Comparison of ENCODE assay signal across 14 mouse cellular contexts in genomic region chr10:94622281-94622680, GRCm38 (mm10).
A peak's percentile ranks its signal among the peaks of the same experiment; 100 is the strongest.
DNase-seq lines count a peak whose midpoint lies in the region; ATAC-seq lines count a peak whose summit lies in the region.
"Had no signal": no experiment of that assay in that cellular context is flagged by ENCODE, and none has a peak within 500 bp of the region (broad histone marks: within the 10 kb centered on the region; RNA-seq: fewer than 3 reads in every experiment).

No protein-coding gene starts in this region.

- WGBS in heart, embryonic 10.5 days: 45% methylated on average over 5 of the region's 5 CpGs
- WGBS in heart, embryonic 11.5 days (ENCODE audit: insufficient replicate concordance): 45% methylated on average over 5 of the region's 5 CpGs
- WGBS in forebrain, embryonic 14.5 days: 24% methylated on average over 5 of the region's 5 CpGs
- 7% methylated on average over 5 of the region's 5 CpGs for WGBS in hindbrain, embryonic 15.5 days
- 9% methylated on average over 5 of the region's 5 CpGs for WGBS in midbrain, embryonic 16.5 days

- no peaks in the 10 kb centered on the region for H3K9me3 ChIP-seq in heart, embryonic 10.5 days
- no peaks in the 10 kb centered on the region for H3K9me3 ChIP-seq in heart, embryonic 11.5 days (replicated peaks; ENCODE audit: control insufficient read depth, low read length)
- no peaks in the 10 kb centered on the region for H3K9me3 ChIP-seq in forebrain, embryonic 14.5 days (replicated peaks; ENCODE audit: control insufficient read depth, low read length)
- H3K9me3 ChIP-seq in hindbrain, embryonic 15.5 days: no peaks in the 10 kb centered on the region
- H3K9me3 ChIP-seq in midbrain, embryonic 16.5 days (replicated peaks; ENCODE audit: control insufficient read depth, low read length, poor library complexity, severe bottlenecking): no peaks in the 10 kb centered on the region
- H3K9me3 ChIP-seq: liver, embryonic 15.5 days had no signal

- H3K4me3 ChIP-seq in heart, embryonic 10.5 days: no peak overlapping the region
- no peak overlapping the region for H3K4me3 ChIP-seq in heart, embryonic 11.5 days (ENCODE audit: low read depth, low read length)
- no peak overlapping the region for H3K4me3 ChIP-seq in forebrain, embryonic 14.5 days (ENCODE audit: low read depth, low read length)
- no peak overlapping the region for H3K4me3 ChIP-seq in hindbrain, embryonic 15.5 days
- H3K4me3 ChIP-seq in midbrain, embryonic 16.5 days (ENCODE audit: low read depth, low read length): no peak overlapping the region
- H3K4me3 ChIP-seq: liver, embryonic 15.5 days had no signal

- no peak overlapping the region for H3K4me2 ChIP-seq in heart, embryonic 11.5 days
- H3K4me2 ChIP-seq in forebrain, embryonic 14.5 days (ENCODE audit: low read length): peak overlapping the region; percentile 39
- peak overlapping the region; percentile 34 for H3K4me2 ChIP-seq in hindbrain, embryonic 15.5 days
- H3K4me2 ChIP-seq in midbrain, embryonic 16.5 days (ENCODE audit: low read length): peak overlapping the region; percentile 46
- H3K4me2 ChIP-seq: liver, embryonic 15.5 days had no signal

- peaks cover 15% of the 10 kb centered on the region for H3K4me1 ChIP-seq in heart, embryonic 10.5 days
- no peaks in the 10 kb centered on the region for H3K4me1 ChIP-seq in heart, embryonic 11.5 days (ENCODE audit: control insufficient read depth, insufficient read depth, low read length)
- peaks cover 23% of the 10 kb centered on the region for H3K4me1 ChIP-seq in forebrain, embryonic 14.5 days (ENCODE audit: control insufficient read depth, insufficient read depth, low read length)
- H3K4me1 ChIP-seq in hindbrain, embryonic 15.5 days (replicated peaks): peaks cover 46% of the 10 kb centered on the region
- H3K4me1 ChIP-seq in midbrain, embryonic 16.5 days (ENCODE audit: control insufficient read depth, insufficient read depth, low read length): peaks cover 38% of the 10 kb centered on the region
- H3K4me1 ChIP-seq: liver, embryonic 15.5 days had no signal

- no peak overlapping the region for H3K27ac ChIP-seq in heart, embryonic 10.5 days
- H3K27ac ChIP-seq in heart, embryonic 11.5 days (ENCODE audit: low read depth, low read length): no peak overlapping the region
- H3K27ac ChIP-seq in forebrain, embryonic 14.5 days (ENCODE audit: low read depth, low read length): peak overlapping the region; percentile 80; the same call in 1 of the 2 replicates
- peak overlapping the region; percentile 49 for H3K27ac ChIP-seq in hindbrain, embryonic 15.5 days (replicated peaks)
- peak overlapping the region; percentile 82 for H3K27ac ChIP-seq in midbrain, embryonic 16.5 days (ENCODE audit: low read length)
- H3K27ac ChIP-seq: liver, embryonic 15.5 days had no signal

- H3K36me3 ChIP-seq in heart, embryonic 10.5 days: no peaks in the 10 kb centered on the region
- no peaks in the 10 kb centered on the region for H3K36me3 ChIP-seq in heart, embryonic 11.5 days (ENCODE audit: control insufficient read depth, insufficient read depth, low read length)
- no peaks in the 10 kb centered on the region for H3K36me3 ChIP-seq in forebrain, embryonic 14.5 days (ENCODE audit: control insufficient read depth, insufficient read depth, low read length)
- no peaks in the 10 kb centered on the region for H3K36me3 ChIP-seq in hindbrain, embryonic 15.5 days
- no peaks in the 10 kb centered on the region for H3K36me3 ChIP-seq in midbrain, embryonic 16.5 days (ENCODE audit: control insufficient read depth, insufficient read depth, low read length)
- H3K36me3 ChIP-seq: liver, embryonic 15.5 days had no signal

- H3K9ac ChIP-seq in heart, embryonic 11.5 days (ENCODE audit: low read depth, low read length): no peak overlapping the region
- H3K9ac ChIP-seq in forebrain, embryonic 14.5 days (ENCODE audit: low read length): no peak overlapping the region
- H3K9ac ChIP-seq in hindbrain, embryonic 15.5 days: no peak overlapping the region
- peak overlapping the region; percentile 42; the same call in 1 of the 2 replicates for H3K9ac ChIP-seq in midbrain, embryonic 16.5 days (ENCODE audit: low read depth, low read length)
- H3K9ac ChIP-seq: liver, embryonic 15.5 days had no signal

- peaks cover 25% of the 10 kb centered on the region; the same call in 1 of the 2 replicates for H3K27me3 ChIP-seq in heart, embryonic 10.5 days (ENCODE audit: insufficient read depth, poor library complexity, severe bottlenecking)
- peaks cover 15% of the 10 kb centered on the region for H3K27me3 ChIP-seq in heart, embryonic 11.5 days (ENCODE audit: control insufficient read depth, insufficient read depth, low read length)
- H3K27me3 ChIP-seq in forebrain, embryonic 14.5 days (replicated peaks; ENCODE audit: control insufficient read depth, insufficient read depth, low read length): no peaks in the 10 kb centered on the region
- no peaks in the 10 kb centered on the region for H3K27me3 ChIP-seq in hindbrain, embryonic 15.5 days
- no peaks in the 10 kb centered on the region for H3K27me3 ChIP-seq in midbrain, embryonic 16.5 days (ENCODE audit: control insufficient read depth, insufficient read depth, low read depth, low read length)

- peak; percentile 51 for DNase-seq in heart, embryonic 10.5 days (ENCODE audit: low spot score)
- DNase-seq in forebrain, embryonic 14.5 days (ENCODE audit: low spot score): no peak
- DNase-seq in lung, adult 18-20 months: no peak
- DNase-seq in left cerebral cortex, adult 18-20 months (ENCODE audit: low spot score in 2 of 2): no peak
- no peak for DNase-seq in cerebellum, postnatal 25 days
- DNase-seq: adrenal gland, postnatal 14 days; kidney, adult 8-10 months; kidney, postnatal 36 days; lung, postnatal 4 days; right cerebral cortex, postnatal 25 days had no signal

- ATAC-seq in heart, embryonic 11.5 days (replicated peaks; ENCODE audit: insufficient number of reproducible peaks, low FRiP score, low TSS enrichment): no peak
- no peak for ATAC-seq in forebrain, embryonic 14.5 days
- no peak for ATAC-seq in hindbrain, embryonic 15.5 days (ENCODE audit: low FRiP score, low read depth)
- ATAC-seq in midbrain, embryonic 16.5 days: peak; percentile 11; the same call in 1 of the 2 replicates

Comparison
In these comparisons a context has a peak if more than half of its experiments do, and no peak if none do; other contexts are left out.
1. H3K27ac ChIP-seq: peak in forebrain, embryonic 14.5 days (single experiment), hindbrain, embryonic 15.5 days (single experiment) and midbrain, embryonic 16.5 days (single experiment); none in heart, embryonic 10.5 days (single experiment) and heart, embryonic 11.5 days (single experiment).